30 mouse cellular contexts compared by ENCODE assay signal in genomic region chr1:21804477-21804866, GRCm38 (mm10).
"Had no signal": no experiment of that assay in that cellular context is flagged by ENCODE, and none has a peak within 500 bp of the region (broad histone marks: within the 10 kb centered on the region; RNA-seq: fewer than 3 reads in every experiment).

No protein-coding gene starts in this region.

- H3K27ac ChIP-seq: gastrocnemius, adult 2 months; heart, embryonic 10.5 days; hindbrain, embryonic 10.5 days; hindbrain, embryonic 12.5 days; hindbrain, postnatal 0 days; kidney, embryonic 15.5 days; kidney, postnatal 0 days; layer of hippocampus, adult 2 months; left cerebral cortex, adult 2 months; limb, embryonic 10.5 days; limb, embryonic 12.5 days; liver, embryonic 13.5 days; liver, embryonic 15.5 days had no signal

- H3K4me2 ChIP-seq: heart, embryonic 12.5 days; hindbrain, embryonic 12.5 days; hindbrain, embryonic 14.5 days; kidney, embryonic 15.5 days; limb, embryonic 12.5 days; liver, embryonic 11.5 days; liver, embryonic 13.5 days; liver, embryonic 15.5 days had no signal

- H3K9ac ChIP-seq: heart, embryonic 12.5 days; hindbrain, embryonic 12.5 days; hindbrain, embryonic 14.5 days; kidney, embryonic 15.5 days; limb, embryonic 12.5 days; liver, embryonic 13.5 days; liver, embryonic 15.5 days; liver, postnatal 0 days had no signal

- H3K4me1 ChIP-seq: hindbrain, embryonic 10.5 days; hindbrain, embryonic 12.5 days; kidney, embryonic 15.5 days; limb, embryonic 10.5 days; limb, embryonic 12.5 days; liver, embryonic 13.5 days; liver, embryonic 15.5 days had no signal

- H3K36me3 ChIP-seq: heart, embryonic 10.5 days; heart, embryonic 12.5 days; hindbrain, embryonic 10.5 days; hindbrain, embryonic 12.5 days; kidney, embryonic 15.5 days; limb, embryonic 10.5 days; limb, embryonic 12.5 days; liver, embryonic 13.5 days; liver, embryonic 15.5 days had no signal

- H3K4me3 ChIP-seq: gastrocnemius, adult 2 months; heart, embryonic 10.5 days; heart, embryonic 12.5 days; hindbrain, embryonic 10.5 days; hindbrain, embryonic 12.5 days; kidney, embryonic 15.5 days; layer of hippocampus, adult 2 months; left cerebral cortex, adult 2 months; limb, embryonic 10.5 days; limb, embryonic 12.5 days; liver, embryonic 13.5 days; liver, embryonic 15.5 days had no signal

- DNase-seq: gastrocnemius, adult 2 months; gastrocnemius, postnatal 10 days; gastrocnemius, postnatal 25 days; heart, adult 18-20 months; heart, postnatal 10 days; heart, postnatal 4 days; kidney, adult 11 months; kidney, adult 2 months; kidney, adult 9 months; kidney, postnatal 14 days; kidney, postnatal 4 days; liver; liver, embryonic 13.5 days; liver, postnatal 0 days; lung, adult 2 months had no signal

- ATAC-seq: intestine, embryonic 16.5 days; liver, postnatal 0 days had no signal

- H3K27me3 ChIP-seq: heart, embryonic 12.5 days; hindbrain, embryonic 12.5 days; kidney, embryonic 15.5 days; limb, embryonic 12.5 days; liver, embryonic 13.5 days; liver, embryonic 15.5 days had no signal

- H3K9me3 ChIP-seq: heart, embryonic 10.5 days; heart, embryonic 12.5 days; hindbrain, embryonic 10.5 days; hindbrain, embryonic 12.5 days; kidney, embryonic 15.5 days; limb, embryonic 10.5 days; limb, embryonic 12.5 days; liver, embryonic 13.5 days; liver, embryonic 15.5 days had no signal
